Mouse (Mus musculus) cerebellum, postnatal 4 days (tissue): ENCODE data around the gene Nprl3.
"Not testable (repeated sequence)": the region's sequence is repeated elsewhere in the genome, so short reads cannot be mapped to it uniquely, and the experiment has no call there.

ENCODE experiments used
- DNase-seq, 2 experiments: peaks; one replicate each; pipeline ENCODE4 v3.0.0; 2022; ENCODE audit warnings: low spot score in 2 of 2, mixed read lengths in 1 of 2

Nprl3 gene

GRCm38 (mm10) chr11:32225222-32226104 is 42.0 kb downstream of the Nprl3 start:
- DNase-seq, result no peak

DNA sequence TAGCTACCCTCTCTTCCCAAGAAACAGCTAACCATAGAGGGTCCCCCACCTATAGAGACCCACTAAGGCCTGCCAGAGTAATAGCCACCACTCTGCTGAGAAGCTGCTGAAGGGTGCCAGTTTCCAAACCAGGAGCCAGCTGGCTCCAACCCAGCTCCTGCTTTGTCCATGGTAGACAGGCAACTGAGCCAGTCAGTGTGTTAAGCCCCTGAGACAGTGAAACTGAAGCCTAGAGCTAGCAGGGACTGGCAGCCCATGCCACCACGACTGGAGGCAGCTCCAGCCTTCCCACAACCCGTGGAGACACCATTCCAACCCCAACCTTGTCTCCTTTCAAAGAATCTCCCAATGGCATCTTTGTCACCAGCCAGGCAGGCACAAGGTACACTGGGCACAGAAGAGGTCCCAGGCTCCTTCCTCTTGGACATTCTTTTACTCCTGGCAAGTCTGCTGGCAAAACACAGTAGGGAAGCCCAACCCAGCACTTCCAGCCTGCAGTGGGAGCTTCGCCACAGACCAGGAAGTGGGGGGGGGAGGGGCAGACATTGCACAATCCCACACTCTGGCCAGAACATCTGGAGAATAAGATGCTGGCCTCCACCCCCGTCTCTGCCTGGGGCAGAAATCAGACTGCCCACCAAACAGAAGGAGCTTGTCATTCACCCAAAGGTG is 42.9 kb downstream of the Nprl3 start:
- DNase-seq, result peak in 1 of 2 experiments; percentile 65

GRCm38 (mm10) chr11:32223297-32223967 is 44.1 kb downstream of the Nprl3 start:
- DNase-seq, result no peak

GRCm38 (mm10) chr11:32222570-32223194 is 44.8 kb downstream of the Nprl3 start:
- no peak for DNase-seq

DNA sequence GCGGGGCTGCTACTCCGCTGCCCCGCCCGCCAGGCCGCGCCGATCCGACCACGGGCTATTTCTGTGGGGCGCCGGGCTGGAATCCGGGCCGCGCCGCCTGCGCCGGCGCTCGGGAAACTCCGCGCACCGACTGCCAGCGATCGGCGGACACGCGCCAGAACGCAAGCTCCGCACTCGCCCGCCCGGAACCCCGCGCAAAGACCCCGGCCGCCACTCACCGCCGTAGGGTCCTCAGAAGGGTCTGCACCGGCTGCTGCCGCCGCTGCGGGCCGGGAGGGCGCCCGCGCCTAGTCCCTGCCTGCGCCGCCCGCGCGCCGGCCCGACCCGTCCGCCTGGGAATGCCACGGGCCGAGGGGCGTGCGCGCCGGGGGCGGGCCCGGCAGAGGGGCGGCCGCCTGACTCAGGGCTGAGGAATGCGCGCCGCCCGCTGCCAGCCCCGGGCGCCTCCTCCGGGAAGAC is 45.5 kb downstream of the Nprl3 start, which contains the start of gene Rhbdf1:
TSS of gene Rhbdf1 (minus strand) at position 350 of the 459 bp plus-strand sequence.
- no peak for DNase-seq

DNA sequence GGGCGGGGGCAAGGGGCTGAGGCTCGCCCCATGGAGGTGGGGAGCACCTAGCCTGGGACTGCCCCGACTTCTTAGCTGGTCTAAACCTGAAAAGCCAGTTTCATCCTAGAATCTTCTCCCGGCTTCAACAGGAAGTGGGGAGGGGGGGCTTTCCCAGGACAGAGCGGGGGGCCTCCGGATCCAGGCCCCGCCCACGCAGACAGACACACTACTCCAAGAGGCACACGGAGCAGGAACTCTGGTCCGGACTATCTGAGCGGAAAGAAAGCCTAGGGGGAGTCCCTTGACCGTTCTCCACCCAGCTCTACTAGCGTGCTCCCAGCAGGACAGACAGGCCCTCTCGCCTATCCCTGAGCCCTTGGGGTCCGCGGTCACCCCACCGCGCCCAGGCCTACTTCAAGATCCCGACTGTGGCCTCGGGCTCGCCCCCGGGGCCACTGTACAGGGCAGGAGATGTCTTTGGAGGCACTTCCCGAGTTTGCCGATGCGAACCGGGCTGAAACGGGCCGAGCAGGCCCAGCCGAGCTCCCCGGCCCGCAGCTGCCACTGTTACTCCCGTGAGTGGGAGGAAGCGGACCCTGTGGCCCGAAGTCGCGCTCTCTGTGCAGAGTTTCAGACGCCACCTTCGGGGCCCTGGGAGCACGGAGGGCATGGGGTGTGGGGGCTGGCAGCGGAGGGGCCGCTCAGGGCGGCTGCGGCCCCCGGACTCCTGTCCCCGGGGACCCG is 46.1 kb downstream of the Nprl3 start:
- no peak for DNase-seq

GRCm38 (mm10) chr11:32220607-32221224 is 46.8 kb downstream of the Nprl3 start:
- no peak for DNase-seq

- no peak for DNase-seq
Measured at GRCm38 (mm10) chr11:32219287-32219686, 48.2 kb downstream of the Nprl3 start.

GRCm38 (mm10) chr11:32218501-32219050 is 48.9 kb downstream of the Nprl3 start:
- no peak for DNase-seq

DNA sequence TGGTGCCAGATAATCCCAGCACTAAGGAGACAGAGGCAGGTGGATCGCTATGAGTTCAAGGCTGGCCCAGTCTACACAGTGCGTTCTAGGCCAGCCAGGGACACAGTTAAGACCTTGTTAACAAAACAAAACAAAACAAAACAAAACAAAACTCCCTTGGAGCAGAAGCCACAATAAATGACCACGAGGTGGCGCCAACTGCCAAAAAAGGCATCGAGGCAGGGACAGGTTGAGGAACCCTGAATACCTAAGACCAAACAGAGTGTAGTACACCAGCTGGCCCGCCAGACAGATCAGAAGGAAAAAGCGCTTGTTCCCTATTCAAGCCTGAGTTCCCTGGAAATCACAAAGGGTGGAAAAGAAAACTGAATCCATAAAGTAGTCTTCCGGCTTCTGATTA is 50.7 kb downstream of the Nprl3 start:
- peak; percentile 56 to 75 for DNase-seq

GRCm38 (mm10) chr11:32215372-32216162 is 51.9 kb downstream of the Nprl3 start:
- DNase-seq, result no peak

DNA sequence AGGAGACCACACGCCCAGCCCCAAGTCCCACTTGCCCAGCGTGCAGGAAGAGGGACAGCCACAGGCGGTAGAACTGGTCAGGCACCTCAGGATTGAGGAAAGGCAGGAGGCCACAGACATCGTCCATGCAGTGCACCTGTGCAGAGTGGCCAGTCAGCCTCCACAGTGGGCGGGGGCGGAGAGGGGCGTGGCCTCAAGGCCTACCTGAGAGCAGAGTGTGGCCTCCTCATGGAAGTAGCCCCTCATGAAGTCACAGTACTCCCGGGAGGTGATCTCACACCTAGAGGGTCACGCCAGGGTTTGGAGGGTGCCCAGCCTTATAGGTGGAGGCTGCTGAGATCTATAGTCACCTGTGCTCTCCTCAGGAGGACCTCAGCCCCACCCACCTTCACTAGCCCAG is 56.9 kb downstream of the Nprl3 start:
- DNase-seq, result no peak

GRCm38 (mm10) chr11:32205058-32205873 is 62.2 kb downstream of the Nprl3 start, which contains the start of gene Snrnp25:
Gene Snrnp25 (plus strand): TSS chr11:32205415.
- DNase-seq, result peak; percentile 89 to 92

- DNase-seq, result no peak
Measured at GRCm38 (mm10) chr11:32201922-32202685, 65.4 kb downstream of the Nprl3 start.

DNA sequence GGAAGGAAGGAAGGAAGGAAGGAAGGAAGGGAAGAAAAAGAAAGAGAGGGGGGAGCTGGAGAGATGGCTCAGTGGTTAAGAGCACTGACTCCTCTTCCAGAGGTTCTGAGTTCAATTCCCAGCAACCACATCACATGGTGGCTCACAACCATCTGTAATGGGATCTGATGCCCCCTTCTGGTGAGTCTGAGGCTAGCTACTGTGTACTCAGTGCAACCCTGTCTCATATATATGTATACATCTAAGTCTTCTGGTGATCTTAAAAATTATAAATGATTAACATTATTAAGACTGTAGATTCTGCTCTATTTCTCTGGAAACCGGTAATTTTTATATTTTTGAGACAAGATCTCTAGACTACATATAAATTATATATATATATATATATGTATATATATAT is 66.5 kb downstream of the Nprl3 start:
- DNase-seq, result not testable (repeated sequence)

DNA sequence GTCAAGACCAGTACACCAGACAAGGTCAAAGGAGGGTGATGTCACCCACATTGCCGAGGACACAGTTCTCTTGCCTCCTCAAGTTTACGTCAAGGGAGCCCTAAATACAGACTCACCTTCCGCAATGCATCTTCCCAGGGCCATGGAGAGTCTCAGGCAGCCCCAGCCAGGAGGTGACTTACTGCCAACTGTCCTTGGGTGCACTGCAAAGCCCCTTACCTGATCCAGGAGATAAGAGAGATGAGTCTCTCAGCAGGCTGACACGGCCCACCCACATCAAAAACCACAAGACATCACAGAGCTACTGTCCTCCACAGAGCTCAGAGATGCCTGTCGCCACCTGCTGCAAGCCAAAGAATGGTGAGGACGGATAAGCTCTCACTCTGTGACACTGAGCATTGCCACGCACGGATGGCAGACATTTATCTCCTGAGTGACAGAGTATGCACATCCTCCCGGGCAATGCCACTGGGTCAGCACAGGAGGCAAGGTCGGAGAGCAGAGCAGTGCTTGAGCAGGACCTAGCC is 67.4 kb downstream of the Nprl3 start, which contains the start of gene Il9r:
TSS of gene Il9r (minus strand) at position 205 of the 527 bp plus-strand sequence.
- no peak for DNase-seq

DNA sequence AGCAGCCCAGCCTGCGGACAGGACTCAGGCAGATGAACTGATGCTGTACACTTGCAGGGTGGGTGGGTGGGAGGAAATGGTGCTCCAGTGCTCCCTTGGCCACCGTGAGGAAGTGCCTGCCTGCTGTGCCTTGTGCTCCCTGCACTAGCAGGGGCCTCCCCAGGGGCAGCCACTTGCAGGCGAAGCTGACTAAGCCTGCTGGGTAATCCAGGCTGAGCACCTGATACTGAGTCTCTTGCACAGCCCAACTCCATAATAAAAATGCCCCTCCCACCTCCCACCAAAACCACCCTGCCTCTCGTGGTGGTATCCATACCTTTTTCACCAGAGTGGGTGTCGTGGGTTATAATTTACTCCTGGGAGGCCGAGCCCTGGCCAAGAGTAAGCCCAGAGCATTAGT is 68.3 kb downstream of the Nprl3 start:
- DNase-seq, result no peak
